Mouse (Mus musculus): ENCODE data around the gene Snrnp35.
"Not testable (repeated sequence)": the region's sequence is repeated elsewhere in the genome, so short reads cannot be mapped to it uniquely, and the experiment has no call there.

The Snrnp35 gene

DNA sequence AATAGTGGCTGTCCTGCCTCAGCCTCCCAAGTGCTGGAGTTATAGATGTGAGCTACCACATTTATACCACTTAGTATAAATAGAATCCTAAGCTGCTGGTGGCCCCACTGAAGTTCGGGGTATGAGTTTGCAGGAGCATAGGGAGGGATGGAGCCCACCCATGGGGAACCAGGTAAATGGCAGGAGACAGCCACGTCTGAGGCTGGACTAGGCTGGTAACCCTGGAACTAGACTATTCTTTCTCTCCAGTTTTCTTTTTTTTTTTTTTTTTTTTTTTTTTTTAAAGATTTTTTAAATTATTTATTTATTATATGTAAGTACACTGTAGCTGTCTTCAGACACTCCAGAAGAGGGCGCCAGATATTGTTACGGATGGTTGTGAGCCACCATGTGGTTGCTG lies 17.1 kb downstream of the Snrnp35 start:
- not testable (repeated sequence) for DNase-seq (ENCODE audit: low read depth)

DNA sequence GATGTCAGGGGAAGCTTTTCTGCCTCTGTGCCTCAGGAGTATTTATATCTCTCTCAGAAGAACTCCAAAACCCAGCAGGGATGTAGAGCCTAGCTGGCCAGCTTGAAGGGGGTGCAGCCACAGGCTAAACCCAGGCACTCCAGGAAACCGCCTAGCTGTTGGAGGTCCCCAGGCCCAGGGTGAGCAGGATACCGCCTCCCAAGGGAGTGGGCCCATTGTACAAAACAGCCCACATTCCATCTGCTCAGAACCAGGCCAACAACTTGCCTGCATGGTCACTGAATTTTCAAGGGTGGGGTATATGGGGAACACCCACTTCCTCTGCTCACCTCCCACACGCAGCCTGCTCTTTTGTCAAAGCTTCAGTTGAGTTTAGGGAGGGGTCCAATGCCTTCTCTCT lies 17.6 kb downstream of the Snrnp35 start:
- no peak for DNase-seq (ENCODE audit: low read depth)

DNA sequence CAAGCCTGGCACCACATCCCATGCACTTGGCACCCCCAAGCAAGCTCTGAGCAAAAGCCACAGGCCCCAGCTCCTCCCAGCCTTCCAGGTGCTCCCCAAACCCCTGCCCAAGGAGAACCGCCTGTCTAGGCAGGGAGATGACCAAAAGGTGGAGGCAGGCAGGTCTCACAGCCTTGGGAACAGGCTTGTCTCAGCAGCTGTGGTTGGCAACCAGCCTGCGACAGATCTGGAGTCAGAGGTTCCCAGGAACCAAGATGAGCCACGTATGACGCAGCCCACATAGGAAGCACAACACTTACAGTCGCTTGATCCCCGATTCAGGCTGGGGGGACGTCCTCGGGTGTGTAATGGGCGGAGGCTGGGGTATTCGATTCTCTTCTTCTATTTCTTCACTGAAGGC lies 18.6 kb downstream of the Snrnp35 start:
- no peak for DNase-seq (ENCODE audit: low read depth)

DNA sequence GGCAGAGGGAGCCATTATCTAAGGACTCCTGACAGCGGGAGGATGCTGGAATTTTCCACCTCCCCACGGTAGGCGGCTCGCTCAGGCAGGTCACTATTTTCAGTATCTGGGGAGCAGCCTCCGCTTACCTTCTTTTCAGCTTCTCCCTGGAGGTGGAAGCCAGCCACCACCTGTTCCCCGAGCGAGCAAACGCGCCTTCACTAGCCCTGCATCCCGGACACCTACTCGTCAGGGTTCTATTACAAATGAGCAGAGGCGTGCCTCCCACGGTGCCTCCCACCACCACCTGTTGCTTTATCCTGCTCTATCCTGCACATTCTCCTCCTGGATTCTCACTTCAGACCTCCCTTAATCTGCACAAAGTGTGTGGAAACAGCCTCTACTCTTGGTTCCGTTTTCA lies 20.8 kb downstream of the Snrnp35 start:
- no peak for DNase-seq (ENCODE audit: low read depth)

DNA sequence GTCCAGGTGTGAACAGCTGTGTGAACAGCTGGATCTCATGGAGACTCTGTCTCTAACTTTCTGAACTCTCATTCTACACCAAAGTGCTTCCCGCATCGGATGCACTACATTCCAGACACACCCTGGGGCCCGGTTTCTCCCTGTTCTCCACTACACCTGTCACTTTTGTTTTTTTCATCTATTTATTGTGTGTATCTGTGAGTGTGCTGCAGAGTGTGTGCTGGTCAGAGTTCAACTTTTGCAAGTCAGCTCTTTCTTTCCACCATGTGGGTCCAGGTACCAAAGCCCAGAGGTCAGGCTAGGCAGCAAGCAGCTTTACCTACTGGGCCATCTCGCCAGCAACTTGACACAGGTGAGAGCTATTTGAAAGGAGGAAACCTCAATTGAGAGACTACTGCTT lies 22.3 kb downstream of the Snrnp35 start:
- no peak for DNase-seq (ENCODE audit: low read depth)

DNA sequence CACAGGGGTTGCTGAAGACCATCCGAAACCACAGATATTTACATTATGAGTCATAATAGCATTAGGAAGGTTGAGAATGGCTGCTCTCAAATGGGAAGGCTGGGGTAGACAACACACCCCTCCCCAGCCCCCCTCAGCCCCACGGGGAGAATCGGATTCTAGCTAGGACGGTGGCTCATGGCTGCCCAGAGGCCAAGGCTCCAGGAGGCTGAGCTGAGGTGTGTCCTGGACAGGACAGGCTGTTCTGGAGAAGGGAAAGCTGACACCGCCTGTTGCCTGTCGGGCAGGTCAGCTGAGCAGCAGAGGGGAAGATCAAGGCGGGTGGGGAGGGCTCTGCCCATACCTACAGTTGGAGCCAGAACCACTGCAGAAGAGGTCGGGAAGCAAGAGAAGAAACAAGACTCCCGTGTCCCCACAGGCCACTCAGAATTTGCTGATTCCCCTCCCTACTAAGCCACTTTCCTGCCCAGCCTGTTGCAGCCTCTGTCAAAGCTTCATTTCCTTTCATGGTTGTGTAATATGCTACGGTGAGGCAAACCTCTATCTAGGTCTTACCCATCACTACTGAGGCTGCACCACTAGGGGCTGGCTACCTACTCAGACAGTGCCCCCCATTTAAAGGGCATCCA lies 23.9 kb downstream of the Snrnp35 start:
- no peak for DNase-seq (ENCODE audit: low read depth)

DNA sequence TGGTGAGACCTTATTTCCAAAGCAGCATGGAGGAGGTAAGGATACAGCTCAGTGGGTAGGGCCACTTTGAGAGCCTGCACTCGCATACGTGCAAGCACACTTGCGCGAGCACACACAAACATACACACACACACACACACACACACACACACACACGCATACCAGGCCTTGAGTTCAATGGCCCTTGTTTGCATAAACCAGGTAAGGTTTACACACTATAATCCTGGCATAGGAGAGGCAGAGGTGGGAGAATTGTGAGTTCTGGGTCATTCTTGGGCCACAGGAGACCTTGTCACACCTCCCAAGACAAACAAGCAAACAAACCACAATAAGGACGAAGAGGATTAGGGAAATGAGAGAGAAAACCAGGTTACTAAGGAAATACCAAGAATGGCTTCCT lies 26.3 kb downstream of the Snrnp35 start:
- DNase-seq (ENCODE audit: low read depth) = no peak

DNA sequence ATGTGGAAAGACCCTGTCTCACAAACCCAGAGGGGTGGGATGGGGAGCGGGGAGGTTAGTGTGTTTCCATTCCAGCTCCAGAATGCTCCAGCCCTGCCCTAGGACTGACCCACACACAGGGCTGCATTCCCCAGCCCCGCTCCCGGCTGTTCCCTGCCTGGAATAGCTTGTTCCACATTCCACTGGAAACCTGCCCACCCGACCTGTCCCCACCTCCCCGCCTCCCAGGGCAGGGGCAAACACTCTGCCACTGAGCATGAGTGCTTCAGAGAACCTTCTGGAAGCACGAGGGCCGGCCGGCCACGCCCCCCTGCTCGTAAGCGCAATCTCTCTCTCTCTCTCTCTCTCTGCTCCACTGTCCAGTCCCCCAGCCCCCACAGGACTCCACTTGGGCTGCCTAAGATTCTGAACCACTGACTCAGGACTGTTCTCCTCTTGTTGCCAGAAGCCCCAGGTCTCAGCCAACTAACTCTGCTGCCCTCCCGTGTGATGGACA lies 26.9 kb downstream of the Snrnp35 start:
- DNase-seq (ENCODE audit: low read depth) = no peak

DNA sequence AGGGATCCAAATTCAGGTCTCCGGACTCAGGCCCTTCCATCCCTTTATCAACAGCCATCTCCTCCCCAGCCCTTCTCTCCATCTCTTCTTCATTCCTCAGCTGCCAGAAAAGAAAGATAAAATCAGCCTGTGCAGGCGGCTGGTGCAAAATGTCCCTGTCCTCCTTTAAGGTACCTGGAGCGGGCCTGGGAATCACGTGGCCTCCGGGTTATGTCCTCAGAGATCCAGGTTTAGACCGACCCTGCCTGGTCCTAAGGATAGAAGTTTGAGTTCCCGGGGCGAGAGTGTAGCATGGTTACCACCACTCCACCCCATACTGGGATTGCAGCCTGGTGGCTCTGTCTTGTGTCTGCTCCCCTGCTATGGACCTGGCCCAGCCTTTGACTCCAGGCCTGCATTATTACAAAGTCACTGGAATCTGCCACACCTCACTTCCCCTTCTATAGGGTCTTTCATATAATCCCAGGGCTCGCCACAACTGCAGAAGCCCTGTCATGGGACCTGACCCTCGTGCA lies 27.7 kb downstream of the Snrnp35 start:
- no peak for DNase-seq (ENCODE audit: low read depth)

DNA sequence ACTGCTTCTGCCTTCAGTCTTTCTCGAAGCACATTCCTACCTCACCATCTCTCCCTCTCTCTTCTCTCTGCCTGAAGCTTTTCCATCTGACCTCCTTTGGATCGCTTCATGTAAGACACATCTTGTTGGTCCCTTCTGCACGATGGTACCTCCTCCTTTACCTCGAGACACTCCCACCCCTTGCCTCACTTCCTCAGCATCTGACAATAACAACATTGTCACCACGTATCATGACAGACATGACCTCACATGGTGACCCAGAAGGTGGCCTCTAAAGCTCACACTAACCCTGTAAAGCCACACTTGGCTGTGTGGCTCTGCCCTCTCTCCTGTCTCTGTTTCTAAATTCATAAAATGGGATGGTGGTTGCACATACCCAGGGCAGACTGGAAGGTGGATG lies 32.9 kb downstream of the Snrnp35 start:
- DNase-seq (ENCODE audit: low read depth) = no peak

DNA sequence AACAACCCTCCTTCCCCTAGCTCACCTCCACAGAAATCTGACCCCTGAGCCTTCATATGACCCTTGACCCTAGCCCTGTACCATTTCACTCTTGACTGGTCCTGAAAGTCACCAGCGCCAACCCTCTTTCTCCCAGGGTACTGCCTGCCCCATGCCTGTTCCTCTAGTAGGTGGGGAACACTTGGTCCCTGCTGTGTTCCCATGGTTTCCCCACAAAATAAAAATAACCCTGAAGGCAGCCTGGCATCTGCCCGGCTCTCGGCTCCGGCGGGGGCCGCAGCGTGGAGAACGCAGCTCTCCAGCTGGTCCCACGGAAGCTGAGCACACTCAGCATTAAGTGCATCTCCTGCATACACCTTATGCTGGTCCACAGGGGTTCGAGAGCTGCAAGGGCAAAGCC lies 35.7 kb downstream of the Snrnp35 start:
- no peak for DNase-seq (ENCODE audit: low read depth)

DNA sequence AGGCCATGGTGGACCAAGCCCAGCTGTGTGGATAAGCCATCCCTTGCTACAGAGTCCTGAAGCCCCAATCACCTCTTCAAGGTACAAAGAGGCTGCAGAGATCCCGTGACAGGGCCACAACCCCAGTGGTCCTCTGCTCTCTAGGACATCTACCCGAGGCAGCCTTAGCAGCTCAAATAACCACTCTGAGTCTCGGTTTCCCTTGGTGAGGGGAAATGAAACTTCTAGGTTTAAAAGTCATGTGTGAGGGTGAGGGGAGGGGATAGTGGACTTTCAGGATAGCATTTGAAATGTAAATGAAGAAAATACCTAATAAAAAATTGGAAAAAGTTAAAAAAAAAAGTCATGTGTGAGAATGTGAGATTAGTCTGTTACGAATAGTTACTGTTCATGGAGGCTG lies 38.7 kb downstream of the Snrnp35 start:
- no peak for DNase-seq (ENCODE audit: low read depth)

DNA sequence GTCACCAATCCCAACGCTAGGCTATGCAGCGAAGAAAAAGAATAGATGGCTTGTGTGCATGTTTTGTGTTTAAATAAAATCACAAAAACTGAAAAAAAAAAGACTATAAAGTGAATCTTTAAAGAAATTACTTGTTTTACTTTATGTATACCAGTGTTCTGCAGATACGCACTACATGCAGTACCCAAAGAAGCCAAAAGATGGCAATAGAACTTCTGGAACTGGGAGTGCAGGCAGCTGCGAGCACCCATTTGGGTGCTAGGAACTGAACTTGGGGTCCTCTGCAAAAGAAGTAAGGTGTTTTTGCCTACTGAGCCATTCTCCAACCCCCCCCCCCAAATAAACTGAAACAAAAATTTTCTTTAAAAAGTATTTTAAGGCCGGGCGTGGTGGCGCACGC lies 40.1 kb downstream of the Snrnp35 start:
- no peak for DNase-seq (ENCODE audit: low read depth)

DNA sequence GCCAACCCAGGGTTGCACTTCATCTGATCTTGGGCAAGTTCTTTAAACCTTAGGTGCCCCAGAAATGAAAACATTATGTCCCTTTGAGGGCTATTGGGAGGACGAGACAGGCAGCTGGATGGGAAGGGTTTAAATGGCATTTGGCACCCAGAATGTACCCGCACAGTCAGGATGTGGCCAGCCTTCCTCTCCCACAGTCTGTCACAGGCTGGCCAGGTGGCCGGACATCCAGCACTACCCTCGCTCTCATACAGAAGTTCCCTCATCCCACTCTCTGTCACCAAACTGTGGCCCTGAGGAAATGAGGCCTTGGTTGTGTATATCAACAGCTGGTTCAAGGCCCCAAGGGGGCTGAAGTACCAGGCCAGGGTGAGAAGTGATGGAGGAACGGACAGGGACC lies 42.0 kb downstream of the Snrnp35 start:
- DNase-seq (ENCODE audit: low read depth) = no peak

DNA sequence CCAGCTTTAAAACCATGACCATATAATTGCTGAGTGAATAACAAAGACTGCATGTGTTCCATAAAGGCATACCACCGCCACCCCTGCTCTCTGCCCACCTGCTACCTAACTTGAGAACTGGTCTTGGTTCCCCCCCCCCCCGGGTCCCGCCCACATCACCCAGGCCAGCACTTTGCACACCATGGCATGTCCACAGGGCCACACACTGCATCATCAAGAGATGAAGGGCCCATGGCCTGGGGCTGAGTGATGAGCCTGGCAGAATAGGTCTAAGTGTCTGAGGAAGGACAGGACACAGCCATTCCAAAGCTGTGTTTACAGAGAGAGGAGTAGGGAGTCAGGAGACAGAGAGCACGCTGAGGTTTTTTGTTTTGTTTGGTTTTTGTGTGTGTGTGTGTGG lies 45.4 kb downstream of the Snrnp35 start:
- DNase-seq (ENCODE audit: low read depth) = no peak

DNA sequence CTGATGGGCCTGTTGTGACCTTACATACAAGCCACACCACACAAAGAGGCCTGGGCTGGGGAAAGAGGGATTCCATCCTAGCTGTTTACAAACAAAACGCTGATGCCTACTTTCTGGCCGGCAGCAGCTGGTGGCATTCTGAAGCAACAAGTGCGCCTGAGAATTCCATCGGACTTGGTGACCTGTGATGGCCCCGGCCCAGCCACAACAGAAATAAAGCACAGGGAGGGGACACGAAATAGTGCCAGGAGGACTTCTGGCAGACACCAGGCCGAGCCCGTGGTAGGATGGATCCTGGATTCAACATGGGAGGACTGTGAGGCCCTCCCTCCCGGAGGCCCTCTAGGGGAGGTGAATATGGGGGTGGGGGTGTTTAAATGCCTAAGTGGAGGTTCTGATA lies 45.9 kb downstream of the Snrnp35 start:
- no peak for DNase-seq (ENCODE audit: low read depth)

DNA sequence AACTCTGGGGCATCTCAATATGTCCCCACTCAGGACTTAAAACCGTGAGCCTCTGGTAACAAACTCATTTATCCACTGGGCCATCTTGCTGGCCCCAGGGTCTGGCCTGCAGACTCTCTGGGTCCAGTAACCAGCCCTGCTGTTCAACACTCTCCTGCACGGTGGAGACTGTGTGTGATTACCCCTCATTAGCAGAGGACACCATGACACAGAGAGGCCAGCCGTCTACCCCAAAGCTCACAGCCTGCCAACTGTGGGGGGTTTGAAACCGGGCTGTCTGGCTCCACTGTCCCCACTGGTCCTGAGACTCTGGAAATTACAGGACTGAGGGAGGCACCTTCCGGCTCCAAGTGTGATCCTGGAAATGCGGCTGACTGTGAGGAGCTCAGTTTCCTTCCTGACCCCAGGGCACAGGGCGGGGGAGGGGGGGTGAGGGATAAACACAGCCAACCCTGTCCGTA lies 46.3 kb downstream of the Snrnp35 start:
- DNase-seq (ENCODE audit: low read depth) = no peak

DNA sequence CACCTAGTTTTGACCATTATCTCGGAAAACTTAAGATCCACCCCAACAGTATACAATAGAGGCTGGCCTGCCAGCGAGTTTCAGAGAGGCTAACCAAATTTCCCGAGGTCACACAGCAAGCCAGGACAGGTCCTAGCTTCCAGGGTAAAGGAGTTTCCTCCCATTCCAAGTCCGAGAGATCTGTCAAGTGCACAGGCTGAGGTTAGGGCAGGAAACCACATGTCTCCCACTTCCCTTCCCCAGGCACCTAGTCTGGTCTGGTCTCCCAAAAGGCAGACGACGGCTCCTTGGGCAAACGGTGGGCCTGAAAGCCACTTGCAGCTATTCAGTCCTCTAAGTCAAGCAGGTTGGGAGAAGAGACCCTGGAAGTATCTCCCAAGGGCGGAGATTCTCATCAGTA lies 46.8 kb downstream of the Snrnp35 start:
- DNase-seq (ENCODE audit: low read depth) = no peak

DNA sequence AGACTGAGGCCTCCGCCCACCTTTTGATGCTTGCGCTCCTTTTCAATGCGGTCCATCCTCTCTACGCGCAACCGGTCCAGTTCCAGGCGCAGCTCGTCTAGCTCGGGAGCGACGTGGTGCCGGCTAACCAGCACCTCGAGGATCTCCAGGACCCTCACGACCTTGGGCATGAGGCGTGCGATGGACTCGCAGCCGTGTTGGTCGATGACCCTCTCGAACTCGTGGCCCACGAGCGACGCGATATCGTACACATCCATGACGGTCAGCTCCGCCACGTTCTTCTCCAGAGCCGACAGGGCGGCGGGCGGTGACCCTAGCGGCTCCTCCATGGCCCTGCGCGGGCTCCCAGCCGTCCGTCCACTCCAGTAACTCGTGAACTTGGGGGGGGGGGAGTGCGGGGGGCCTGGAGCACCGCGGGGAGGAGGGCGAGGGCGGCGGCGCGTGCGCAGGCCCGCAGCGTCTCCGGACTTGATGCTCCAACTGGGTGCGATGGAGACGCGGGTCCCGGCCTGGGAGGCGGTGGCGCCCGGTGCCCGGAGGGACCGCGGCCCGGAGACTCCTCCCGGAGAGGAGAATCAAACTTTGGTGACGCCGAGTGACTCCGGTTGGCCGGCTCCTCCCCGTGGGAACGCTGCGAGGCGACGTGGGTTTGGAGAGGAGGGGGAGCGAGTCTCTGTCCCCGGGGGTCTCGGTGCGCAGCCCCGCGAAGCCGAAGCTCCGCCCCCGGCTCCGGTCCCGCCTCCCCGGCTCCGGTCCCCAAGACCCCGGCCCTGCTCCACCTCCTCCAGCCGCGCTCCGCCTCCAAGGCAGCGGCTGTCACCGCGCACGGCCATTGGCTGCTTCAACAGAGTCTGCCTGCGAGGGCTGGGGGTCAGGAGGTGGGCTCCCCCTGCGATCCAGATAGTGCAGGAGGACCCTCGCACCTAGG lies 48.0 kb downstream of the Snrnp35 start, which contains the start of gene Rilpl1:
Rilpl1 (minus strand) TSS at position 737 of the 928 bp plus-strand sequence.
- DNase-seq (ENCODE audit: low read depth) = no peak

DNA sequence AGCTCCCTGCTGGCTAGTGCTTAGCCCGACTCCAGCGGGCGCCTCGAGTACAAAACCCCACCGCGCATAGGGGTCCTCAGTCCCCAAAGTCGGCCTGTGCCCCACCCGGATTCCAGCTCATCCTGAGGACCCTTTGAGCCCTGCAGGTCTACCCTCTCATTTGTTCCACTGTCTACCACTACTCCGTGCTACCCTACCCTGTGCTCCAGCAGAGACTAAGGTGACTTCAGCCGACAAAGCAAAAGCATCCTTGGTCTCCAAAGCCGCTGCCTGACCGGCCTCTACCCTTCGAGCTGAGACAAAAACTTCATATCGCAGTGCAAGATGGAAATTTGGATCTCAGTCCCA lies 48.6 kb downstream of the Snrnp35 start:
- no peak for DNase-seq (ENCODE audit: low read depth)

DNA sequence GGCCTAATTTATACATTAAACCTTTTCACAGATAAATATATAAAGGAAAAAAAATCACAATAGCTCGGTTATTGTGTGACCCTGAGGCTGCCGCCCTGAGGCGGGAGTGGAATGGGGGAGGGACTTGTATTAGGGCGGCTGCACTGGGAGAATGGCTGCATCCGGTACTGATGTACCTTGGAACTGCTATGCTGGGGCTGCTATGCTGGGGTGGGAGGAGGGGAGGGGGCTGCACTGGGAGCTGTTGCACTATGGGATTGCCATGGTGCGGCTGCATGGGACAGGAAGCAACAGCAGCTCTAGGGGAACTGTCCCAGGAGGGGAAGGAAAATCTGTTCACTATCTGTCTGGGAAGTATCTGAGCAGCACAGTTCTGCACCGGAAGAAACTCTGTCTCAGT lies 49.5 kb downstream of the Snrnp35 start:
- no peak for DNase-seq (ENCODE audit: low read depth)

DNA sequence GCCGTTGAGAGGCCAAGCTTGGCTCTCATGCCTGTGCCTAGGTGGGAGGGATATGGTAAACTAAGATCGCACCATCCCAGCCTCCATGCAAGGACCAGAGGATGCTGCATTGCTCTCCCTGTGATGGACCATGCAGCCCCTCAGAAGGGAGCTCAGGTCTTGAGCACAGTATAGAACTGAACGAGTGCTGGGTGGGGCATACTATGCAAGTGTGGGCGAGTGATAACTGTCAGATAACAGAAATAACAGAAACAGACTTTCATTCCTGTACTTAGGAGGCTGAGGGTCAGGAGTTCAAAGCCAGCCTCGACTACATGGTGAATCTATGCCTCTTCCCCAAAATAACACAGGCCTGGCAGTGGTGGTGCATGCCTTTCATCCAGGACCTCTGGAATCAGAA lies 52.1 kb downstream of the Snrnp35 start:
- DNase-seq (ENCODE audit: low read depth) = no peak

DNA sequence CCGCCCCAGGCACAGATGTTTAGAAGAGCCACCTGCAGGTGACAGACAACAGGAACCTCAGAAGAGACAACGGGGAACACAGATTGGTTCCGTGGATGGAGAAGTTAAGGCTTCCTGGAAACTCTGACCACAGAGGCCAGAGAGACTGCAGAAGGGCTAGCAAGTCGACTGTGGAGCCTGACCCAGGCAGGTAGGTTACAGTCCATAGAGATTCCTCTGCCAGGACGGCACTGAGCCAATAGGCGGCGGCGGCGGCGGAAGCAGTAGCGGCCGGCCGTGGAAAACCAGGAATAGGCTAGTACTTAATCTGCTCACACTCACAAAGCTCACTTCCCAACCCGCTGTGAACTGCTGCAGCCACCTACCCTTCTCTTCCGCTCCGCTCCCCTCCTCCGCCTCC lies 53.8 kb downstream of the Snrnp35 start:
- no peak for DNase-seq (ENCODE audit: low read depth)
